Mouse (Mus musculus) E14TG2a.4 (cell line): ENCODE results near the gene Tmem30b.

Source experiments
- CTCF ChIP-seq: conservative IDR thresholded peaks from 2 replicates; pipeline ENCODE4 v1.5.1; 2014; ENCODE audit warnings: low read length
- NANOG ChIP-seq: IDR thresholded peaks from 2 replicates; pipeline ENCODE4 v1.6.1; 2014; ENCODE audit warnings: borderline replicate concordance, low read length, mixed read lengths
- POU5F1 ChIP-seq: IDR thresholded peaks from 2 replicates; pipeline ENCODE4 v1.6.1; 2014; ENCODE audit warnings: low read length, borderline replicate concordance

DNA sequence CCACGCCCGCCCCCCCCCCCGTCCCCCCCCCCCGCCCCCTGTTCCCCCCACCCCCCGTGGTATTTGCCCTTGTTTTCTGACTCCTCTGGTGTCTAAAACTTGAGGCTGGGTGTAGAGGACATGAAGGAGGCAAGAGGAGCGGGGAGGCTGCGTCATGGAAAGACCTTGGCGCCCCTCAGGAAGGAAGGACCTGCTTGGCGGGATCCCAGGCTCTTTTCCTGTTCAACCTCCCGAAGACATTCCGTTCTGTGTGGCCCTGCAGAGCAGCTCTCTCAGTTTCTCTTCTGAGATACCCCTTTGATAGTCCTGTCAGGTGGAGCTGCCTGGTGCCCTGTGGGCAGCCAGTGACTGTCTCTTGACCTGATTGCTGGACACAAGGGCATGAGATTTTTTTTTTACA lies 45.4 kb upstream of the Tmem30b start:
- TF ChIP-seq CTCF (no peak), POU5F1 (no peak), NANOG (no peak)
